8 mouse cellular contexts compared by ENCODE assay signal in the genomic region with DNA sequence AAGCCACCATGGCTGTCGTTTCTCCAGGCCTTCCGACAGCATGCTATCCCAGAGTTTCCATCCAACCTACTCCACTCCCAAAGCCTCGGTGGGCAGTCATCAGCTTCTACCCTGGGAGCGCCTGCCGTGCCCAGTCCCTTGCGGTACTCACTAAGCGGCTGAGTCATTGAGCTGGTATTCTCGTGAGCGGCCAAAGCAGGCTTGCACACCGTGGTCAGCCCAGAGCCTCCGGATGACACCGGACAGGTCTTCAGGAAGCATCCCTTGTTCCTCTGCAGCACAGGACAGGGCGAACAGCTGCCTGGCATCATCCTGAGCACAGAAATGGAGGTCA. TPM values are rescaled to one million over a fixed set of nuclear protein-coding genes. Genes with fewer than 3 reads are reported as not detected.
A peak's percentile ranks its signal among the peaks of the same experiment; 100 is the strongest.
DNase-seq lines count a peak whose midpoint lies in the region; ATAC-seq lines count a peak whose summit lies in the region.

No protein-coding gene starts in this region.

- no peaks in the 10 kb centered on the region for H3K27me3 ChIP-seq in forebrain, embryonic 15.5 days
- H3K27me3 ChIP-seq in forebrain, embryonic 10.5 days (ENCODE audit: poor library complexity, severe bottlenecking), result no peaks in the 10 kb centered on the region
- H3K27me3 ChIP-seq in midbrain, embryonic 12.5 days, result no peaks in the 10 kb centered on the region
- no peaks in the 10 kb centered on the region for H3K27me3 ChIP-seq in midbrain, embryonic 11.5 days (ENCODE audit: control insufficient read depth, insufficient read depth, low read length)
- no peaks in the 10 kb centered on the region for H3K27me3 ChIP-seq in hindbrain, embryonic 15.5 days
- H3K27me3 ChIP-seq in stomach, embryonic 15.5 days (replicated peaks), result no peaks in the 10 kb centered on the region

- H3K9me3 ChIP-seq in forebrain, embryonic 15.5 days, result no peaks in the 10 kb centered on the region
- H3K9me3 ChIP-seq in forebrain, embryonic 10.5 days, result no peaks in the 10 kb centered on the region
- H3K9me3 ChIP-seq in midbrain, embryonic 12.5 days, result no peaks in the 10 kb centered on the region
- no peaks in the 10 kb centered on the region for H3K9me3 ChIP-seq in midbrain, embryonic 11.5 days (ENCODE audit: control insufficient read depth, low read length)
- H3K9me3 ChIP-seq in hindbrain, embryonic 15.5 days, result no peaks in the 10 kb centered on the region
- H3K9me3 ChIP-seq in stomach, embryonic 15.5 days, result no peaks in the 10 kb centered on the region

- H3K4me3 ChIP-seq in forebrain, embryonic 15.5 days, result no peak overlapping the region
- H3K4me3 ChIP-seq in forebrain, embryonic 10.5 days, result no peak overlapping the region
- no peak overlapping the region for H3K4me3 ChIP-seq in midbrain, embryonic 12.5 days
- no peak overlapping the region for H3K4me3 ChIP-seq in midbrain, embryonic 11.5 days (ENCODE audit: low read depth, low read length)
- H3K4me3 ChIP-seq in hindbrain, embryonic 15.5 days, result no peak overlapping the region
- H3K4me3 ChIP-seq in stomach, embryonic 15.5 days (replicated peaks), result no peak overlapping the region

- peak overlapping the region; percentile 44; the same call in 1 of the 2 replicates for H3K27ac ChIP-seq in forebrain, embryonic 15.5 days (replicated peaks)
- H3K27ac ChIP-seq in forebrain, embryonic 10.5 days, result no peak overlapping the region
- 0 out of 2 replicates have a peak overlapping the region, but pooled peaks have one; percentile 22 for H3K27ac ChIP-seq in midbrain, embryonic 12.5 days (replicated peaks)
- no peak overlapping the region for H3K27ac ChIP-seq in midbrain, embryonic 11.5 days (ENCODE audit: low read depth, low read length)
- H3K27ac ChIP-seq in hindbrain, embryonic 15.5 days (replicated peaks), result peak overlapping the region; percentile 59
- H3K27ac ChIP-seq in stomach, embryonic 15.5 days, result peak overlapping the region; percentile 85

- peaks cover 65% of the 10 kb centered on the region for H3K36me3 ChIP-seq in forebrain, embryonic 15.5 days
- H3K36me3 ChIP-seq in forebrain, embryonic 10.5 days (replicated peaks), result peaks cover 99% of the 10 kb centered on the region
- peaks cover 80% of the 10 kb centered on the region for H3K36me3 ChIP-seq in midbrain, embryonic 12.5 days
- peaks cover 53% of the 10 kb centered on the region for H3K36me3 ChIP-seq in midbrain, embryonic 11.5 days (ENCODE audit: control insufficient read depth, insufficient read depth, low read length)
- H3K36me3 ChIP-seq in hindbrain, embryonic 15.5 days, result peaks cover 48% of the 10 kb centered on the region
- H3K36me3 ChIP-seq in stomach, embryonic 15.5 days, result peaks cover 44% of the 10 kb centered on the region

- ATAC-seq in forebrain, embryonic 15.5 days (replicated peaks), result no peak
- ATAC-seq in midbrain, embryonic 12.5 days (ENCODE audit: low FRiP score, low read depth), result no peak
- ATAC-seq in midbrain, embryonic 11.5 days (ENCODE audit: low FRiP score), result no peak
- ATAC-seq in hindbrain, embryonic 15.5 days (ENCODE audit: low FRiP score, low read depth), result no peak
- 0 out of 2 replicates have a peak, but pooled peaks have one; percentile 8 for ATAC-seq in stomach, embryonic 15.5 days (ENCODE audit: insufficient read depth, low FRiP score, low read depth)
- ATAC-seq in CD4-positive, CD25-positive, alpha-beta regulatory T cell, adult 4 months, result no peak

- H3K9ac ChIP-seq in forebrain, embryonic 15.5 days (replicated peaks), result no peak overlapping the region
- no peak overlapping the region for H3K9ac ChIP-seq in midbrain, embryonic 12.5 days (replicated peaks)
- no peak overlapping the region for H3K9ac ChIP-seq in midbrain, embryonic 11.5 days (ENCODE audit: low read length)
- no peak overlapping the region for H3K9ac ChIP-seq in hindbrain, embryonic 15.5 days
- no peak overlapping the region for H3K9ac ChIP-seq in stomach, embryonic 15.5 days

- no peak for DNase-seq in forebrain, embryonic 10.5 days (ENCODE audit: extremely low spot score, low spot score)
- no peak for DNase-seq in midbrain, embryonic 11.5 days (ENCODE audit: low spot score, missing footprints)
- DNase-seq in spleen, postnatal 14 days (ENCODE audit: low spot score in 2 of 2), result no peak

- no peak overlapping the region for H3K4me2 ChIP-seq in forebrain, embryonic 15.5 days (replicated peaks)
- H3K4me2 ChIP-seq in midbrain, embryonic 12.5 days (replicated peaks), result no peak overlapping the region
- H3K4me2 ChIP-seq in midbrain, embryonic 11.5 days, result no peak overlapping the region
- no peak overlapping the region for H3K4me2 ChIP-seq in hindbrain, embryonic 15.5 days
- no peak overlapping the region for H3K4me2 ChIP-seq in stomach, embryonic 15.5 days

- peaks cover 10% of the 10 kb centered on the region for H3K4me1 ChIP-seq in forebrain, embryonic 15.5 days
- H3K4me1 ChIP-seq in forebrain, embryonic 10.5 days, result peaks cover 36% of the 10 kb centered on the region
- H3K4me1 ChIP-seq in midbrain, embryonic 12.5 days, result peaks cover 23% of the 10 kb centered on the region
- peaks cover 10% of the 10 kb centered on the region for H3K4me1 ChIP-seq in midbrain, embryonic 11.5 days (ENCODE audit: control insufficient read depth, insufficient read depth, low read length)
- H3K4me1 ChIP-seq in hindbrain, embryonic 15.5 days (replicated peaks), result peaks cover 24% of the 10 kb centered on the region
- H3K4me1 ChIP-seq in stomach, embryonic 15.5 days, result peaks cover 33% of the 10 kb centered on the region

- WGBS in forebrain, embryonic 15.5 days, result 84% methylated on average over 13 of the region's 13 CpGs
- 90% methylated on average over 13 of the region's 13 CpGs for WGBS in forebrain, embryonic 10.5 days
- 88% methylated on average over 13 of the region's 13 CpGs for WGBS in midbrain, embryonic 12.5 days
- WGBS in midbrain, embryonic 11.5 days, result 88% methylated on average over 13 of the region's 13 CpGs
- 71% methylated on average over 13 of the region's 13 CpGs for WGBS in hindbrain, embryonic 15.5 days
- 59% methylated on average over 13 of the region's 13 CpGs for WGBS in stomach, embryonic 15.5 days

RNA-seq across cellular contexts. Expression of gene Sema3b, which starts 10.5 kb away (rescaled TPM):
- 1.7 and 2.8 TPM in 2 replicates for polyA plus RNA-seq in forebrain, embryonic 15.5 days (2015; fragmentation: Nextera tagmentation; extraction: Ambion mirVana)
- polyA plus RNA-seq in forebrain, embryonic 10.5 days (2016; fragmentation: Nextera tagmentation; extraction: Ambion mirVana), result 1.4 and 2.0 TPM in 2 replicates
- polyA plus RNA-seq in midbrain, embryonic 12.5 days (2016; fragmentation: Nextera tagmentation; extraction: Ambion mirVana), result 3.2 TPM in 2 replicates
- polyA plus RNA-seq in midbrain, embryonic 11.5 days (2014; fragmentation: Nextera tagmentation; extraction: Ambion mirVana), result 1.3 and 2.1 TPM in 2 replicates
- polyA plus RNA-seq in hindbrain, embryonic 15.5 days (2015; fragmentation: Nextera tagmentation; extraction: Ambion mirVana), result 4.6 and 5.1 TPM in 2 replicates
- 13.2 and 16.5 TPM in 2 replicates for polyA plus RNA-seq in stomach, embryonic 15.5 days (2015; fragmentation: Nextera tagmentation; extraction: Ambion mirVana)
- polyA plus RNA-seq in CD4-positive, CD25-positive, alpha-beta regulatory T cell, adult 4 months (2017; shearing (Covaris generic)), result not detected

RNA-seq across cellular contexts. Expression of gene Gnai2, which starts 15.7 kb away (rescaled TPM):
- 335 and 338 TPM in 2 replicates for polyA plus RNA-seq in forebrain, embryonic 15.5 days (2015; fragmentation: Nextera tagmentation; extraction: Ambion mirVana)
- polyA plus RNA-seq in forebrain, embryonic 10.5 days (2016; fragmentation: Nextera tagmentation; extraction: Ambion mirVana), result 526 and 533 TPM in 2 replicates
- 635 and 641 TPM in 2 replicates for polyA plus RNA-seq in midbrain, embryonic 12.5 days (2016; fragmentation: Nextera tagmentation; extraction: Ambion mirVana)
- 578 and 581 TPM in 2 replicates for polyA plus RNA-seq in midbrain, embryonic 11.5 days (2014; fragmentation: Nextera tagmentation; extraction: Ambion mirVana)
- polyA plus RNA-seq in hindbrain, embryonic 15.5 days (2015; fragmentation: Nextera tagmentation; extraction: Ambion mirVana), result 332 and 343 TPM in 2 replicates
- polyA plus RNA-seq in stomach, embryonic 15.5 days (2015; fragmentation: Nextera tagmentation; extraction: Ambion mirVana), result 355 and 371 TPM in 2 replicates
- polyA plus RNA-seq in CD4-positive, CD25-positive, alpha-beta regulatory T cell, adult 4 months (2017; shearing (Covaris generic)), result 100 to 1,000 TPM; 120 to 139 TPM

RNA-seq across cellular contexts. Expression of gene Ifrd2, which starts 32.1 kb away (rescaled TPM):
- polyA plus RNA-seq in forebrain, embryonic 15.5 days (2015; fragmentation: Nextera tagmentation; extraction: Ambion mirVana), result 15.4 and 16.9 TPM in 2 replicates
- polyA plus RNA-seq in forebrain, embryonic 10.5 days (2016; fragmentation: Nextera tagmentation; extraction: Ambion mirVana), result 58.6 and 66.8 TPM in 2 replicates
- polyA plus RNA-seq in midbrain, embryonic 12.5 days (2016; fragmentation: Nextera tagmentation; extraction: Ambion mirVana), result 20.1 and 21.1 TPM in 2 replicates
- 24.2 and 28.2 TPM in 2 replicates for polyA plus RNA-seq in midbrain, embryonic 11.5 days (2014; fragmentation: Nextera tagmentation; extraction: Ambion mirVana)
- polyA plus RNA-seq in hindbrain, embryonic 15.5 days (2015; fragmentation: Nextera tagmentation; extraction: Ambion mirVana), result 16.3 and 17.3 TPM in 2 replicates
- polyA plus RNA-seq in stomach, embryonic 15.5 days (2015; fragmentation: Nextera tagmentation; extraction: Ambion mirVana), result 65.1 and 68.2 TPM in 2 replicates
- polyA plus RNA-seq in CD4-positive, CD25-positive, alpha-beta regulatory T cell, adult 4 months (2017; shearing (Covaris generic)), result 10 to 100 TPM; 30.1 to 36.2 TPM

RNA-seq across cellular contexts. Expression of gene Hyal3, which starts 38.9 kb away (rescaled TPM):
- 1.3 and 2.1 TPM in 2 replicates for polyA plus RNA-seq in forebrain, embryonic 15.5 days (2015; fragmentation: Nextera tagmentation; extraction: Ambion mirVana)
- polyA plus RNA-seq in forebrain, embryonic 10.5 days (2016; fragmentation: Nextera tagmentation; extraction: Ambion mirVana), result 0.42 and 0.47 TPM in 2 replicates
- 0.41 and 1.1 TPM in 2 replicates for polyA plus RNA-seq in midbrain, embryonic 12.5 days (2016; fragmentation: Nextera tagmentation; extraction: Ambion mirVana)
- polyA plus RNA-seq in midbrain, embryonic 11.5 days (2014; fragmentation: Nextera tagmentation; extraction: Ambion mirVana), result 0.33 and 0.47 TPM in 2 replicates
- polyA plus RNA-seq in hindbrain, embryonic 15.5 days (2015; fragmentation: Nextera tagmentation; extraction: Ambion mirVana), result 1.8 and 2.2 TPM in 2 replicates
- polyA plus RNA-seq in stomach, embryonic 15.5 days (2015; fragmentation: Nextera tagmentation; extraction: Ambion mirVana), result 1.1 and 1.7 TPM in 2 replicates
- 1 to 10 TPM in 1 of 2 experiments, under 1 TPM in 1; 0.90 to 1.4 TPM for polyA plus RNA-seq in CD4-positive, CD25-positive, alpha-beta regulatory T cell, adult 4 months (2017; shearing (Covaris generic))

RNA-seq across cellular contexts. Expression of gene Naa80, which starts 40.8 kb away (rescaled TPM):
- 14.7 and 17.0 TPM in 2 replicates for polyA plus RNA-seq in forebrain, embryonic 15.5 days (2015; fragmentation: Nextera tagmentation; extraction: Ambion mirVana)
- polyA plus RNA-seq in forebrain, embryonic 10.5 days (2016; fragmentation: Nextera tagmentation; extraction: Ambion mirVana), result 13.9 and 17.9 TPM in 2 replicates
- 14.5 and 14.7 TPM in 2 replicates for polyA plus RNA-seq in midbrain, embryonic 12.5 days (2016; fragmentation: Nextera tagmentation; extraction: Ambion mirVana)
- polyA plus RNA-seq in midbrain, embryonic 11.5 days (2014; fragmentation: Nextera tagmentation; extraction: Ambion mirVana), result 8.4 and 11.1 TPM in 2 replicates
- 17.6 and 19.5 TPM in 2 replicates for polyA plus RNA-seq in hindbrain, embryonic 15.5 days (2015; fragmentation: Nextera tagmentation; extraction: Ambion mirVana)
- polyA plus RNA-seq in stomach, embryonic 15.5 days (2015; fragmentation: Nextera tagmentation; extraction: Ambion mirVana), result 16.1 and 18.6 TPM in 2 replicates
- 10 to 100 TPM; 25.4 to 34.9 TPM for polyA plus RNA-seq in CD4-positive, CD25-positive, alpha-beta regulatory T cell, adult 4 months (2017; shearing (Covaris generic))

Comparison
In these comparisons a context has a peak if more than half of its experiments do, and no peak if none do; other contexts are left out.
1. H3K27ac ChIP-seq: peak in forebrain, embryonic 15.5 days (single experiment), midbrain, embryonic 12.5 days (single experiment), hindbrain, embryonic 15.5 days (single experiment) and stomach, embryonic 15.5 days (single experiment); none in forebrain, embryonic 10.5 days (single experiment) and midbrain, embryonic 11.5 days (single experiment).